Mouse (Mus musculus) C2C12 (cell line): ENCODE data around the gene Nenf. TPM values are rescaled to one million over a fixed set of nuclear protein-coding genes. Genes with fewer than 3 reads are reported as not detected.
A peak's percentile ranks its signal among the peaks of the same experiment; 100 is the strongest.

Source experiments
- H3K27me3 ChIP-seq: one replicate; pipeline ENCODE4 v1.6.1; 2011; ENCODE audit not compliant: control insufficient read depth, insufficient read depth, insufficient read length
- H3K36me3 ChIP-seq: one replicate; pipeline ENCODE4 v1.6.1; 2011; ENCODE audit not compliant: control insufficient read depth, insufficient read depth
- H3K4me3 ChIP-seq: one replicate; pipeline ENCODE4 v1.5.1; 2011; ENCODE audit warnings: mild to moderate bottlenecking, control low read depth; ENCODE audit not compliant: poor library complexity, insufficient read depth, severe bottlenecking
- H3K79me2 ChIP-seq: one replicate; pipeline ENCODE4 v1.6.1; 2011; ENCODE audit not compliant: control insufficient read depth, insufficient read depth
- H3K79me3 ChIP-seq: one replicate; pipeline ENCODE4 v1.6.1; 2011; ENCODE audit warnings: low read depth, control low read depth
- H3ac ChIP-seq: one replicate; pipeline ENCODE3; 2011; ENCODE audit warnings: low read depth; ENCODE audit not compliant: control insufficient read depth, insufficient read length
- CEBPB ChIP-seq: IDR thresholded peaks from one replicate; pipeline ENCODE4 v1.6.1; 2011; ENCODE audit warnings: low read depth, mild to moderate bottlenecking, control low read depth, moderate library complexity
- CTCF ChIP-seq: IDR thresholded peaks from one replicate; pipeline ENCODE4 v1.5.1; 2011; ENCODE audit not compliant: control insufficient read depth, insufficient read depth, insufficient read length
- FOSL1 ChIP-seq: IDR thresholded peaks from one replicate; pipeline ENCODE4 v1.8.0; 2011; ENCODE audit warnings: mild to moderate bottlenecking, low read length; ENCODE audit not compliant: poor library complexity, insufficient read depth, severe bottlenecking
- MAX ChIP-seq: IDR thresholded peaks from one replicate; pipeline ENCODE4 v1.6.1; 2011; ENCODE audit warnings: mild to moderate bottlenecking, control low read depth
- MYOD1 ChIP-seq: IDR thresholded peaks from one replicate; pipeline ENCODE4 v1.6.1; 2011; ENCODE audit warnings: low read depth; ENCODE audit not compliant: control insufficient read depth, insufficient read length
- MYOG ChIP-seq: IDR thresholded peaks from one replicate; pipeline ENCODE4 v1.6.1; 2011; ENCODE audit not compliant: control insufficient read depth, insufficient read length; ENCODE audit errors: extremely low read depth
- USF1 ChIP-seq: IDR thresholded peaks from one replicate; pipeline ENCODE4 v1.6.1; 2011; ENCODE audit warnings: low read depth, mild to moderate bottlenecking, control low read depth, moderate library complexity
- polyA plus RNA-seq: library from polyadenylated mRNA; unstranded; fragments of >200 nt; fragmentation: generic; extraction: Trizol; gene quantifications from one replicate; pipeline ENCODE4 v1.2.1, GENCODE M21; 2012; ENCODE audit warnings: missing spikeins

Nenf gene
- polyA plus RNA-seq, 1 experiment, result 98.5 TPM

DNA sequence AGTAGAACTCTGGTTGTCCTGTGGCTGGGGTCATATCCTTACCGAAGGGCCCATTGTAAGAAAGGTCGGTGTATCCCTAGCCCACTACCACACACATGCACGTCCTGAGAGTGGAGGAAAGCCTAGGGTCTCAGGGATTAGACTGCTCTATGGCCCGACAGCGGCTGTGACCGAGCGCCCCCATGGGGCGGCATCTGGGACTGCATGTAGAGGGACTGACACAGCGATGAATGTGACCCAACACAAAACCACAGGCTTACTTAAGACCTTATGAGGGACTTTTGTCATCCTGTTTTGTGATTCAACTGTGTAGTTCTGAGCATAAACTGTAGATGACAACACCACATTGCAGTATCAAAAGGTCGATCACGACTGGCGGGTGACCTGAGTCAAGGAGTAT, 42.5 kb downstream of the Nenf start:
- TF ChIP-seq CEBPB, result no peak
- TF ChIP-seq MYOD1, result no peak
- TF ChIP-seq CTCF, result peak; percentile 67

DNA sequence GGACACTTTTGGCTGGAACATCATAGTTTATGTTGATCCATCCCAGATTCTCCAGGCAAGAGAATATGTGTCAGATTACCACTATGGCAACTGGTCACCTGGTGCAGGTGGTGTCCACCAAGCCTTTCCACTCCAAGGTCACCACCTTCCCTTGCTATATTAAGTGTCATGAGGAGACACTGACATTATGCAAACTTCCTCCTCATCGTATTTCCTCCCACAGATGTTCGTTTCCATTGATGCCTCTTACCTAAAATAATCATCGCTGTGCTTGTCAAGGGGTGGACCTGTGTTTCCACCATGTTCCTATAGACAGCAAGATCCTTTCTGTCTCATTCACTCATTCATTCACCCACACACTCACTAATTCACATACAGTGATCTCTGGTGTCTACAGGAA, 45.3 kb downstream of the Nenf start:
- Histone ChIP-seq H3K79me3 (no peaks in the 10 kb centered on the region), H3K36me3 (no peaks in the 10 kb centered on the region)

More for the DNA sequence above, 42.5 kb downstream of the Nenf start:
- no peak overlapping the region for H3K4me3 ChIP-seq
- H3K36me3 ChIP-seq, result no peaks in the 10 kb centered on the region
- H3K79me3 ChIP-seq, result no peaks in the 10 kb centered on the region
- H3K79me2 ChIP-seq, result no peaks in the 10 kb centered on the region
- no peaks in the 10 kb centered on the region for H3K27me3 ChIP-seq
- no peak overlapping the region for H3ac ChIP-seq

DNA sequence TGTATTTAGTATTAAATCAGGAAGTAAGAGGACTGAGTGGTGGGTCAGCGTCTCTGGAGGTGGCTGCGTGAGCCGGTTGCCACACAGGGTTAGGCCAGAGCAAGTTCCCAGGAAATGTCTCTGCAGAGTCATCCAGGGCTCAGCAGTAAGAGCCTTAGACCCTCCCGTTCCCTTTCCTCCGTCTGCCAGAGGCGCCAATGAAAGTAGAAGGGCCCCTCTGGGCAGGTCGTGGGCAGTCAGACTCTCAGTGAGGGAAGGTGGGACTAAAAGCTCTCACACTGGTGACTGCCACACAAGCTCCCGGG, 48.4 kb downstream of the Nenf start:
- Histone ChIP-seq H3K79me3 (no peaks in the 10 kb centered on the region), H3K4me3 (no peak overlapping the region), H3ac (no peak overlapping the region), H3K79me2 (no peaks in the 10 kb centered on the region), H3K36me3 (no peaks in the 10 kb centered on the region), H3K27me3 (no peaks in the 10 kb centered on the region)
- TF ChIP-seq FOSL1 (no peak), MAX (no peak), CEBPB (no peak), MYOD1 (no peak), USF1 (no peak)

More for the DNA sequence above, 45.3 kb downstream of the Nenf start:
- TF ChIP-seq MYOG (no peak), MAX (no peak), CTCF (no peak), FOSL1 (no peak), CEBPB (no peak), USF1 (no peak), MYOD1 (no peak)
- Histone ChIP-seq H3ac (no peak overlapping the region), H3K27me3 (no peaks in the 10 kb centered on the region), H3K4me3 (no peak overlapping the region), H3K79me2 (no peaks in the 10 kb centered on the region)

DNA sequence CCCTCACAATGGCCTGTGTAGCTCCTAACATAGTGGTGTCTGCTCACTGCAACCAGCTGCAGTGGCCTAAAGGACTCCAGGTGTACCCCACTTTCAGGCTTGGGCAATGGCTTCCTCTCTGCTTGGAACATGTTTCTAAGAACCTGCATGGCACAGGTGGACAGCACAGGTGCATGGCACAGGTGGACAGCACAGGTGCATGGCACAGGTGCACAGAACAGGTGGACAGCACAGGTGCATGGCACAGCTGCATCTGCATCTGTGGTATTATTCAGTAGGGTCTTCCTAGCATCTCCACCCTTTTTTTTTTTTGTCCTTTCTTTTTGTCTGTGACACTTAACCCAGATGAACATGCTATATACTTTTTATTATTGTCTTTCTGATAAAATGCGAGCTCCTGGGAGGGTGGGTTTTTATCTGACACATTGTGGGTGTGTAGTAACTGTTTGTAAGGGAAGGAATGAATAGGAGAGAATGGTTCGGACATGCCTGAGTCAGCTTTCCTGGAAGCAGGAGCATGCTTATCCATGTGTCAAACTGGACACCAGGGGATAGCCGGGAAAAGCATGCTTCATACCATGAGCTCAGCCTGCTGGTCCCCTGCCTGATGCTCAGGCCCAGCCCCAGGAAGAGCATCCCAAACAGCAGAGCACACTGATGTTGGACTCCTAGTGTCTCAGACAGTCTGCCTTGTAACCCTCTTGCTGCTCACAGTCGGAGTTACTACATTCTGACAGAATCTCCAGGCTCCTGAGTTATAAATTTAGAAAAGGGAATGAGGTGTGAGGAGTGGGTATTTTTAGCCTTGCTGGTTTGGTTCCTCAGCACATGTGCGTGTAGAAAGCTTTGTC, 49.0 kb downstream of the Nenf start:
- H3K79me2 ChIP-seq, result no peaks in the 10 kb centered on the region
- H3ac ChIP-seq, result no peak overlapping the region
- no peak overlapping the region for H3K4me3 ChIP-seq
- no peak for TF ChIP-seq CTCF
- no peaks in the 10 kb centered on the region for H3K36me3 ChIP-seq
- H3K79me3 ChIP-seq, result no peaks in the 10 kb centered on the region
- no peaks in the 10 kb centered on the region for H3K27me3 ChIP-seq

DNA sequence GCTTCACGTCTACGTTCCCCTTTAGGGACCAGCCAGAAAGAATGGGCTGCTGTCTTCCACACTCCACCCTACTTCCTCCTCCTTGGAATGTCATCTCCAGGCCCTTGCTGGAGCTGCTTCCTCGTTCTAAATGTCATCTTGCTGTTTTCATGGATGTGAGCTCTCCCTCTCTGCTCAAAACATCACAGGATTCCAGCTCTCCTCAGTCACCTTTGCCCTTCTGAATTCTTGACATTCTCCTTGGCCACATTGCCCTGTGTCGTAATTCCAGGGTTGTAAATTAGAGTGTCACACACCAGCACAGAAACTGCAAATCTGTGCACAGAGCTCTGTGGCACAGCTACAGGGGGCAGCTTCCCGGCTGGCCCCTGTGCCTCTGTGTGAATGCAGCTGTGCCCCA, 50.1 kb downstream of the Nenf start:
- H3K79me2 ChIP-seq, result no peaks in the 10 kb centered on the region
- H3K4me3 ChIP-seq, result no peak overlapping the region
- no peaks in the 10 kb centered on the region for H3K36me3 ChIP-seq
- no peaks in the 10 kb centered on the region for H3K79me3 ChIP-seq
- TF ChIP-seq CEBPB (peak; percentile 79), MAX (no peak), MYOG (no peak), MYOD1 (no peak)
- no peak overlapping the region for H3ac ChIP-seq
- H3K27me3 ChIP-seq, result no peaks in the 10 kb centered on the region

DNA sequence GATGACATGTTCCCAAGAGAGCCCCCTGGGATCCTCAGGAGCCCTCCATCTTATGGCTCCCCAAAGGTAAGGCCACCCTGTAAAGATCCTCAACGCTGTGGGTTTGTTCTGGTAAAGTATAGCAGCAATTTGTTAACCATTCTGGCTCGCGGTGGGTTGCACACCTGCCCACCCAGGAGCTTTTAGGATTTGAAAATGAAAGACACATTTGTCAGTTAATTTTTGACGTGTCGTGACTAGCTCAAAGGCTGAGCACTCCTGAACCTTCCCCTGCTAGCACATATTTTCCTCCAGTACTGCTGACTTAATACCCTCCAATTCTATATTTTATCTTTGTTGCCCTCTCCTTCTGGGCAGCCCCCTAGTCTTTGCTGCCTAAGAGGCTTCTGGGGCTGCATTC, 50.8 kb downstream of the Nenf start:
- no peak for TF ChIP-seq MYOG
- Histone ChIP-seq H3K27me3 (no peaks in the 10 kb centered on the region), H3K4me3 (no peak overlapping the region), H3K79me2 (no peaks in the 10 kb centered on the region), H3K36me3 (no peaks in the 10 kb centered on the region), H3ac (no peak overlapping the region), H3K79me3 (no peaks in the 10 kb centered on the region)

DNA sequence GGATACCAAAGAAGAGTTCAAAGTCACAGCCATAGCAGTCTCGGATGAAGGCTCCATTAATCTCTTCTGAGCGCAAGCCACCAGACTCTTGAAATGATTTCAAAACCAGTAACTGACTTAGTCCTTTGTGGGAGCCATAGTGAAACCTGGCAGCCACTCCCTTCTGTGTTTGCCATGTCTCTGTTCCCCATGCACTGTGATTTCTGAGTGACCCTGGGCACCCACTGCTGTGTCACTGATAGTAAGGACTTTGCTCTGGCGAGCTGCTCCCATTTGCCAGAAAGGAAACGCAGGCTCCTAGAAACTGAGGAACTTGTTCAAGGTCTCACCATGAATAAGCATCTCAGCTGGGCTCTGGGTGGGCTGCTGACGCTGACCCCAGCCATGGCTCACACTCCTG, 54.5 kb downstream of the Nenf start:
- Histone ChIP-seq H3K79me3 (no peaks in the 10 kb centered on the region), H3ac (no peak overlapping the region), H3K36me3 (no peaks in the 10 kb centered on the region), H3K4me3 (no peak overlapping the region), H3K79me2 (no peaks in the 10 kb centered on the region), H3K27me3 (no peaks in the 10 kb centered on the region)
- TF ChIP-seq CEBPB (no peak), MYOD1 (no peak), MAX (no peak), CTCF (no peak), USF1 (no peak), FOSL1 (no peak)
